Mouse (Mus musculus) intestine, postnatal 0 days (tissue): Measurements from ENCODE around the gene Nufip2. TPM values are rescaled to one million over a fixed set of nuclear protein-coding genes. Genes with fewer than 3 reads are reported as not detected.

Source experiments
- ATAC-seq: fragments of 200-750 bp; cut with Nextera tagmentation; 2 replicates; pipeline ENCODE4 v1.8.0; 2017; ENCODE audit warnings: mild to moderate bottlenecking, moderate TSS enrichment, moderate library complexity
- H3K27ac ChIP-seq: fragments of 300-500 bp; sonication (generic); 2 replicates; pipeline ENCODE4 v1.5.1; 2014; ENCODE audit warnings: mild to moderate bottlenecking, low read depth, low read length, moderate library complexity
- H3K27me3 ChIP-seq: fragments of 300-500 bp; sonication (generic); replicated peaks from 2 replicates; pipeline ENCODE4 v1.6.1; 2014; ENCODE audit warnings: low read length, mixed read lengths; ENCODE audit not compliant: control insufficient read depth, insufficient read depth
- H3K36me3 ChIP-seq: fragments of 300-500 bp; sonication (generic); 2 replicates; pipeline ENCODE4 v1.6.1; 2014; ENCODE audit warnings: mild to moderate bottlenecking, moderate library complexity; ENCODE audit not compliant: control insufficient read depth, insufficient read depth
- H3K4me1 ChIP-seq: fragments of 300-500 bp; sonication (generic); replicated peaks from 2 replicates; pipeline ENCODE4 v1.6.1; 2014; ENCODE audit warnings: antibody characterized with exemption, low read length, mixed read lengths; ENCODE audit not compliant: control insufficient read depth, insufficient read depth
- H3K4me2 ChIP-seq: fragments of 300-500 bp; sonication (generic); replicated peaks from 2 replicates; pipeline ENCODE4 v1.6.1; 2014; ENCODE audit warnings: low read depth, mild to moderate bottlenecking, moderate library complexity
- H3K4me3 ChIP-seq: fragments of 300-500 bp; sonication (generic); 2 replicates; pipeline ENCODE4 v1.5.1; 2014; ENCODE audit warnings: low read depth, low read length
- H3K9ac ChIP-seq: fragments of 300-500 bp; sonication (generic); 2 replicates; pipeline ENCODE4 v1.6.1; 2014; ENCODE audit warnings: mild to moderate bottlenecking, low read depth, low read length
- H3K9me3 ChIP-seq: fragments of 300-500 bp; sonication (generic); 2 replicates; pipeline ENCODE4 v1.6.1; 2016; ENCODE audit warnings: mixed run types; ENCODE audit not compliant: control insufficient read depth
- CTCF ChIP-seq: sonication (generic); IDR thresholded peaks from 2 replicates; pipeline ENCODE4 v1.5.1; 2016; ENCODE audit warnings: low read depth, mild to moderate bottlenecking, control low read depth, antibody characterized with exemption, moderate library complexity
- WGBS: fragments of 180-500 bp; shearing (Covaris S2); extraction: QIAGEN DNeasy Blood & Tissue Kit; methylation state at CpG from one replicate; pipeline ENCODE4 v1.1.7; 2014; 5-methylcytosine and 5-hydroxymethylcytosine counted together
- polyA plus RNA-seq: library from polyadenylated mRNA; unstranded; fragments of >200 nt; fragmentation: Nextera tagmentation; extraction: Ambion mirVana; gene quantifications from 2 replicates; pipeline ENCODE4 v1.2.1, GENCODE M21; 2015

Gene Nufip2
- polyA plus RNA-seq, 1 experiment from 2014 or later = 4.6 TPM

- H3K27ac ChIP-seq = no peak overlapping the region
- no peaks in the 10 kb centered on the region for H3K9me3 ChIP-seq
- H3K4me1 ChIP-seq = peaks cover 34% of the 10 kb centered on the region
- TF ChIP-seq CTCF = no peak
- no peak overlapping the region for H3K4me3 ChIP-seq
- no peaks in the 10 kb centered on the region for H3K27me3 ChIP-seq
- H3K36me3 ChIP-seq = peaks cover 25% of the 10 kb centered on the region
- H3K9ac ChIP-seq = no peak overlapping the region
- H3K4me2 ChIP-seq = no peak overlapping the region
- WGBS = 82% methylated on average over 7 of the region's 7 CpGs
- ATAC-seq = no peak
Observed at GRCm38 (mm10) chr11:77782104-77782815, 96.3 kb downstream of the Nufip2 start.

GRCm38 (mm10) chr11:77783211-77783746 lies 97.3 kb downstream of the Nufip2 start:
- H3K27me3 ChIP-seq = no peaks in the 10 kb centered on the region
- H3K9ac ChIP-seq = peak overlapping the region; percentile 7; the same call in 1 of the 2 replicates
- TF ChIP-seq CTCF = no peak
- H3K4me1 ChIP-seq = peaks cover 34% of the 10 kb centered on the region
- H3K4me2 ChIP-seq = peak overlapping the region; percentile 48
- no peaks in the 10 kb centered on the region for H3K9me3 ChIP-seq
- peak overlapping the region; percentile 98 for H3K27ac ChIP-seq
- 61% methylated on average over 10 of the region's 10 CpGs for WGBS
- H3K4me3 ChIP-seq = no peak overlapping the region
- peaks cover 15% of the 10 kb centered on the region for H3K36me3 ChIP-seq
- no peak for ATAC-seq

GRCm38 (mm10) chr11:77783747-77784646 lies 98.0 kb downstream of the Nufip2 start:
- Histone ChIP-seq H3K27ac (peak overlapping the region; percentile 98), H3K27me3 (no peaks in the 10 kb centered on the region), H3K4me2 (peak overlapping the region; percentile 48), H3K9ac (peak overlapping the region; percentile 18; the same call in 1 of the 2 replicates), H3K36me3 (0 out of 2 replicates have a peak, but pooled peaks cover 10% of the 10 kb centered on the region), H3K4me1 (peaks cover 34% of the 10 kb centered on the region), H3K4me3 (no peak overlapping the region), H3K9me3 (no peaks in the 10 kb centered on the region)
- TF ChIP-seq CTCF = peak; percentile 60
- WGBS = 29% methylated on average over 18 of the region's 18 CpGs
- peak; percentile 13 for ATAC-seq

DNA sequence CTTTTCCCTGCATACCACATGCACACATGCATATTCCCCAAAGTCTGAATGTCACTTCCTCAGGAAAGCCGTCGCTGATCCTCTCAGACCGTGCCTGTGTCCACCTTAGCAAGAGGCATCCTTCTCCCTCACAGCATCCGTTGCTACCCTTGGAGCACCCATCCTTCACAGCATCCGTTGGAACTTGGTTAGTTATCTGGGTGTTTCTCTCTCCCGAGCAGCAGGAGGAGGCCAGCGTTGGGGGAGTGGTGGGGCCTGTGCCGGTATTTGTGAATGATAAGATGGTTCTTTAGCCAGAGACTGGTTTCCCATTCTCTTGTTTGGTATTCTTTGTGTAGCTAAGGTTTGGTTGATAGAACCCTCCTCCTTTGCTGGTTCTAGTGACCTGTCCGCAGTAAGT lies 98.9 kb downstream of the Nufip2 start:
- no peak for TF ChIP-seq CTCF
- Histone ChIP-seq H3K4me2 (peak overlapping the region; percentile 48), H3K4me3 (no peak overlapping the region), H3K36me3 (0 out of 2 replicates have a peak, but pooled peaks cover 4% of the 10 kb centered on the region), H3K9ac (peak overlapping the region; percentile 13; the same call in 1 of the 2 replicates), H3K9me3 (no peaks in the 10 kb centered on the region), H3K4me1 (peaks cover 34% of the 10 kb centered on the region), H3K27me3 (no peaks in the 10 kb centered on the region), H3K27ac (peak overlapping the region; percentile 98)
- 58% methylated on average over 9 of the region's 9 CpGs for WGBS
- no peak for ATAC-seq

- ATAC-seq = no peak
- peak overlapping the region; percentile 98 for H3K27ac ChIP-seq
- H3K9me3 ChIP-seq = no peaks in the 10 kb centered on the region
- 0 out of 2 replicates have a peak, but pooled peaks cover 4% of the 10 kb centered on the region for H3K36me3 ChIP-seq
- H3K27me3 ChIP-seq = no peaks in the 10 kb centered on the region
- peak overlapping the region; percentile 13; the same call in 1 of the 2 replicates for H3K9ac ChIP-seq
- H3K4me3 ChIP-seq = no peak overlapping the region
- WGBS = 20% methylated on average over 5 of the region's 5 CpGs
- TF ChIP-seq CTCF = no peak
- peak overlapping the region; percentile 48 for H3K4me2 ChIP-seq
- H3K4me1 ChIP-seq = peaks cover 34% of the 10 kb centered on the region
Observed at GRCm38 (mm10) chr11:77785396-77785767, 99.4 kb downstream of the Nufip2 start.
